Mouse (Mus musculus) brain, embryonic 14.5 days (tissue): Measurements from ENCODE around the gene Mrpl4. TPM values are rescaled to one million over a fixed set of nuclear protein-coding genes. Genes with fewer than 3 reads are reported as not detected.

Experiments
- DNase-seq: peaks from one replicate; pipeline ENCODE4 v3.0.0-alpha.2; 2011; ENCODE audit warnings: low read depth
- CTCF ChIP-seq: fragments of 200-500 bp; IDR thresholded peaks from 2 replicates; pipeline ENCODE4 v1.5.1; 2012; ENCODE audit warnings: inconsistent platforms, mild to moderate bottlenecking, moderate library complexity, borderline replicate concordance; ENCODE audit not compliant: insufficient read depth, insufficient read length; ENCODE audit errors: extremely low read depth
- POLR2A ChIP-seq: fragments of 200-500 bp; IDR thresholded peaks from 2 replicates; pipeline ENCODE4 v1.6.1; 2012; ENCODE audit warnings: mild to moderate bottlenecking, inconsistent platforms, borderline replicate concordance; ENCODE audit not compliant: poor library complexity, insufficient read depth, insufficient read length, severe bottlenecking; ENCODE audit errors: extremely low read depth
- polyA plus RNA-seq: library from polyadenylated mRNA; depleted of rRNA; stranded (reverse); fragments of >200 nt; gene quantifications from 2 replicates; pipeline ENCODE4 v1.2.3, GENCODE M21; 2012

The Mrpl4 gene
- polyA plus RNA-seq, 1 experiment, result 81.1 TPM

DNA sequence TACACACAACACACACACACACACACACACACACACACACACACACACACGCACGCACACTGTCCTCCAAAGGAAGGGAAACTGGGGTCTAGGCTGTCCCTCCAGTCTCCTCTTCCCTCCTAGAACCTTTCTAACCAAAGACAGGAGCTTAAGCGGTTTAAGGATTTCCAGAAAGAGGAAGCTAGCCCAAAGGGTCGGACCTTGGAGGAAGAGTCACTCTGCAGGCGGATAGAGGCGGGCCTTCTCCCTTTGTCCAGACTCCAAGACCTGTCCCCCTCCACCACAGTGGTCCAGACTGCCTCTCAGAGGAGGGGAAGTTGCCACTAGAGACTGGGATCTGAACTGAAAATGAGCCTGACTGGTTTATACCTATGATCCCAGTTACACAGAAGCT, 28.9 kb upstream of the Mrpl4 start:
- DNase-seq, result peak; percentile 1

GRCm38 (mm10) chr9:20975431-20976215, 26.9 kb upstream of the Mrpl4 start:
- peak; percentile 68 for DNase-seq
- TF ChIP-seq POLR2A (no peak), CTCF (no peak)

More for the DNA sequence above, 28.9 kb upstream of the Mrpl4 start:
- TF ChIP-seq CTCF (no peak), POLR2A (no peak)

DNA sequence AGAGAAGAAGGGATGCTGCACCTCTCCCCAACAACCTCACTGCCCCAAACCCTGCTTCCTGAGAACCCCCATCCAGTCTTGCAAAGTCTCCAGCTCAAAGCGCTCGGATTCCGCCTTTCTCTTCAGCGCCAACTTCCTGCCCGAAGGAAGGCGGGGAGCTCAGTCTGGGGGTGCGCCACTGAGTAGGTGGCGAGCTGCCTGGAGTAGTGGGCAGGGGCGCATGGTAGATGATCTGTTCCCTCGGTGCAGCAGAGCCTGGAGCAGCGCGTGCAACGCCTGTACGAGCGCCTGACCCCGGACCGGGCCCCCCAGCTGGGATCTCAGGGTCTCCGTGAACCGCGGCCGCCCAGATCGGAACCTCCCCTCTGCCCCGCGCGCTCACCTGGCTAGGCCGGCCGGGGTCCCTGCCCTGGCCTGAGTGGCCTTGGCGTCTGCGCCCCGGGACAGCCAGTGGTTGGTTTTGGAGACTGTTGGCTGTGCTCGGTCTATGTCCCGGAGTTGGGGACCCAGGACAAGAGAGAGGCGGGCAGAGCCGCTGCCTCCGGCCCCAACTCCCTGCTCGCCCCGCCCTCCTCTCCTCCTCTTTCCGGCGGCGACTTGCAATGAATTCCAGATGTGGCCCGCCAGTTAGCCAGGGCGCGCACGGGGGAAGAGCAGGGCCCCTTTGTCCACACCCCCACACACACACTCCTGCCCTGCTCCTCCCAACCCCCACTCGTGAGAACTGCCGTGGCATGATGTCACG, 26.1 kb upstream of the Mrpl4 start, which contains the start of gene S1pr2:
Gene S1pr2 (minus strand): TSS at position 566 of the 745 bp plus-strand sequence.
- TF ChIP-seq CTCF, result no peak
- no peak for TF ChIP-seq POLR2A
- peak; percentile 76 for DNase-seq

DNA sequence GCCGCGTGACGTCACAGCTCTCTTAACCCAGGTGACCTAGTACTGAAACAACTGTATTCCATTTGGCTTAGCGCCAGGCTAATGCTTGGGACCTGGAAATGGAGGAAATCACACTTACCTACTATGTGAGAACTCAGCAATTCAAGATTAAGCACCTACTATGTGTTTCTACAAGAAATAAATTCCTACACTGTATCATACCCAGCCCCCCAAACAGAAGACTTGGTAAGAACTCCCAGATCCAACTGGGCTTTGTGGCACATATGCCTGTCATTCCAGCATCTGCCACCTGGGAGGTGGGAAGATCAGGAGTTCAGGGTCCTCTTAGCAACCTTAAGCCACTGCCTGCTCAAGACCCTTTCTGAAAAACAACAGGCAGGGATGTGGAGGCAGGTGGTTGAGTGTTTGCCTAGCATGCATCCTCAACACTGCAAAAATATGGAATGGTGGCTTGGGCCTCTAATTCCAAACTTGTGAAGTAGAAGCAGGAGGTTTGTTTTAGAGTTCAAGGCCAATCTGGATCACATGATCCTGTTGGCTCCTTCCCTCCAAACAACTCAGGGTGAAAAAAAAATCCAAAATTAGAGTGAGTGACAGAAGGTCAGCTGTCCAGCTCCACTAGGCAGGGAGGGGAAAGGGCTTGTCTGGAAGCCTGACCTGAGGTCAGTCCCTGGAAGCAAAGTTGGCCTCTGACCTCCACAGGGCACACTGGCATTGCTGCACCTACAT, 25.4 kb upstream of the Mrpl4 start:
- DNase-seq, result no peak
- TF ChIP-seq CTCF (no peak), POLR2A (no peak)

- TF ChIP-seq POLR2A (no peak), CTCF (no peak)
- DNase-seq, result no peak
These were observed 24.0 kb upstream of the Mrpl4 start for GRCm38 (mm10) chr9:20978409-20979095.

GRCm38 (mm10) chr9:20979181-20979580, 23.4 kb upstream of the Mrpl4 start:
- no peak for TF ChIP-seq POLR2A
- no peak for TF ChIP-seq CTCF
- no peak for DNase-seq

GRCm38 (mm10) chr9:20979769-20980168, 22.8 kb upstream of the Mrpl4 start:
- DNase-seq, result no peak
- no peak for TF ChIP-seq POLR2A
- TF ChIP-seq CTCF, result no peak

DNA sequence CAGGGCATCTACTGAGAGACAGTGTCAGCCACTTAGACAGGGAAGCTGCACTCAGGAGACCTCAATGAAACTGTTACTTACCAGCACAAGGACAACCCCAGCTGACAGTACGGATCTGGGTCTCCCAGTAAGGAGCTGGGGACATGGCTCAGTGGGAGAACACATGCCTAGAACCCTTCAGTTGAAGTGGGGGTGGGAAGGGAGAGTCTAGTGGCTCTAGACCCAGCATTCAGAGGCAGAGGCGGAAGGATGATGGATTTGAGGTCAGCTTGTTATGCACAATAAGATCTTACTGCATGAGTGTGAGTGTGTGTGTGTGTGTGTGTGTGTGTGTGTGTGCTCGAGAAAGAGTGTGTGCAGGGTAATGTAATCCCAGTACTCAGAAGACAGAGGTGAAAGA, 20.4 kb upstream of the Mrpl4 start:
- TF ChIP-seq POLR2A (no peak), CTCF (no peak)

GRCm38 (mm10) chr9:20983169-20983568, 19.4 kb upstream of the Mrpl4 start:
- no peak for DNase-seq
- no peak for TF ChIP-seq CTCF
- no peak for TF ChIP-seq POLR2A

More for the DNA sequence above, 20.4 kb upstream of the Mrpl4 start:
- no peak for DNase-seq

DNA sequence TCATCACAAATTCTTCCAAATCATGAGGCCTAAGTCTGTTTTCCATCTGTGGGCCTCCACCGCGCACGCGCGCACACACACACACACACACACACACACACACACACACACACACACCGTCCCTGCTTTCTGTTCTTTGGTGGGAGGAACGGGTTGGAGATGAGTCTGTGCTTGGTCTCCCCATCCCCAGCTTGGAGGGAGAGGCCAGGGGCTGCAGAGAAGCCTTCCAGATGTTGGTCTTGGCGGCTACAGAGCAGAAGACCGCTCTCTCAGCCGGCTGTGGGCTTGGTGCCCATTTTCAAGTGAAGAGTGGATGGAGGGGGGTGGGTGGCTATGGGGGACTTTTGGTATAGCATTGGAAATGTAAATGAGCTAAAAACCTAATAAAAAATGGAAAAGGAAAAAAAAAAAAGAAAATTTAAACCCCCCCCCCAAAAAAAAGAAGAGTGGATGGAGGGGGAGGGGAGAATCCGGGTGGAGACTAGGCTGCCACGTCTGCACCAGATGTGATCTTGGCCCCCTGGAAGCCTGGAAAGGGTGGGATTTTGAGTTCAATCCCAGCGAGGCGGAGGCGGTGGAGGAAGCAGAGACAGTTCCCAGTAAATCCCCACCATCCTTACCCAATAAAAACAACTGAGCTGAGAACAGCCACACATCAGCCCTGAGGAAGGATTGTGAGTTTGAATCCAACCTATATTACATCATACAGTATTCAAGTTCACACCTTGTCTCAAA, 15.4 kb upstream of the Mrpl4 start:
- TF ChIP-seq POLR2A (no peak), CTCF (no peak)
- peak; percentile 14 for DNase-seq
